Comparison of ENCODE assay signal across 7 mouse cellular contexts in the genomic region with DNA sequence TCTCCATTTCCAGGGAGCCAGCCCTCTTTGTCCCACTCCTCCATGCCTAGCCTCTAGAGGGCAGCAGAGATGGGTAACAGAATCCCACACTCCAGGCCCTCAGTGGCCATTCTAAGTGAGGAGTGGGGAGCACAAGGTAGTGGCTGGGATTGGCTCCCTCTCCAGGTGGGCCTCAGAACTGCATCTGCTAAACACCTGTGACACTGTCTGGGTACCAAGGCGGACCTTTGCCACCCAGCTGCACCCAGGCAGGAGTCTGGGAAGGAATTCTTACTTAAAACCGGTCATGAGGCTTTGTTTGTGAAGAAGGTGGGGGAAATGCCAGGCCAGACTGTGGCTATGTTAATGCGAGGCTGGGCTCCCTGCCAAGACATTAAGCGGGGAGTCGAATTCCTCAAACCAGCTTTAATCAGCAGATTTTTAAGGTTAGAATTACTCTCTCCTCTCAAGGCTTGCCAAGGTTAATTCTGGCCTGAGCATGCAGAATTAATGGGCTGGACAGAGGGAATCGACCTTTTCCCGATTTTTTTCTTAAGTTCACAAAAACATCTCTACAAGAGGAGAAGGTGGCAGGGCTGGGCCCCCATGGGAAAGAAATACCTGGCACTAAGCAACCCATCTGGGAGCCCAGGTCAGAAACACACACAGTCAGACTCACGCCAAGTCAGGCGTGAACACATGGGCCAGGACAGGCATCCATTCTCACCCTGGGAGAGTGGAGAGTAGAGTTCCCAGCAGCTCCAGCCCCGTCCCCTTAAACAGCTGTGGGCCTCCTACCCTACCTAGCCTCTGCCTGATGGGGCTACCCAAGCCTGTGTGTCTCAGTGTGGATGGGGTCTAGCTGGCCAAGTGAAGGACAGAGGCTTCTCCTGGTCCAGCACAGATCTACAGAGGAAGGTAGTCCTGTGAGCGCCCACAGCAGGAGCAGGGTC.
DNase-seq lines count a peak whose midpoint lies in the region; ATAC-seq and TF ChIP-seq lines count a peak whose summit lies in the region.

No protein-coding gene starts in this region.

- no peak for TF ChIP-seq EP300 in heart, postnatal 0 days (IDR thresholded peaks at IDR 0.05; ENCODE audit: low read depth)

- H3K9me3 ChIP-seq in heart, postnatal 0 days (replicated peaks; ENCODE audit: control insufficient read depth, low read length), result no peaks in the 10 kb centered on the region
- no peaks in the 10 kb centered on the region for H3K9me3 ChIP-seq in stomach, embryonic 16.5 days (replicated peaks; ENCODE audit: control insufficient read depth, low read length)

- DNase-seq in 3134 (ENCODE audit: extremely low read depth, insufficient read length, low spot score) (peak; percentile 57), 3T3-L1 (ENCODE audit: low read depth, low spot score) (peak; percentile 86)
- DNase-seq in embryo, embryonic 11.5 days (ENCODE audit: low read depth, low spot score), result peak; percentile 45
- peak; percentile 31 for DNase-seq in heart, postnatal 0 days (ENCODE audit: low spot score)
- peak; percentile 95 to 97 for DNase-seq in kidney, postnatal 36 days
- DNase-seq in mesoderm, embryonic 11.5 days (ENCODE audit: low read depth, low spot score), result peak; percentile 70

- no peaks in the 10 kb centered on the region for H3K27me3 ChIP-seq in heart, postnatal 0 days (ENCODE audit: control insufficient read depth, insufficient read depth, low read length)
- H3K27me3 ChIP-seq in stomach, embryonic 16.5 days (ENCODE audit: control insufficient read depth, insufficient read depth, low read length), result no peaks in the 10 kb centered on the region

- no peak overlapping the region for H3K4me2 ChIP-seq in heart, postnatal 0 days (ENCODE audit: low read depth, low read length)
- no peak overlapping the region for H3K4me2 ChIP-seq in stomach, embryonic 16.5 days (ENCODE audit: low read depth, low read length)

- peak; percentile 66 for TF ChIP-seq CTCF in heart, postnatal 0 days (IDR thresholded peaks at IDR 0.05; ENCODE audit: low read depth)

- WGBS in heart, postnatal 0 days, result 24% methylated on average over 11 of the region's 11 CpGs
- WGBS in stomach, embryonic 16.5 days, result 28% methylated on average over 11 of the region's 11 CpGs

- H3K4me1 ChIP-seq in heart, postnatal 0 days (ENCODE audit: control insufficient read depth, insufficient read depth), result peaks cover 10% of the 10 kb centered on the region; the same call in 1 of the 2 replicates
- peaks cover 26% of the 10 kb centered on the region; the same call in 1 of the 2 replicates for H3K4me1 ChIP-seq in stomach, embryonic 16.5 days (ENCODE audit: control insufficient read depth, insufficient read depth, low read length)

- H3K36me3 ChIP-seq in heart, postnatal 0 days (replicated peaks; ENCODE audit: control insufficient read depth, insufficient read depth, low read length), result no peaks in the 10 kb centered on the region
- no peaks in the 10 kb centered on the region for H3K36me3 ChIP-seq in stomach, embryonic 16.5 days (ENCODE audit: control insufficient read depth, insufficient read depth, low read length)

- H3K9ac ChIP-seq in heart, postnatal 0 days (replicated peaks; ENCODE audit: low read depth, low read length), result no peak overlapping the region
- no peak overlapping the region for H3K9ac ChIP-seq in stomach, embryonic 16.5 days (ENCODE audit: low read length)

- ATAC-seq in heart, postnatal 0 days (ENCODE audit: insufficient read depth, low read depth), result peak; percentile 49; the same call in 1 of the 2 replicates
- peak; percentile 57; the same call in 1 of the 2 replicates for ATAC-seq in stomach, embryonic 16.5 days (ENCODE audit: insufficient read depth, low FRiP score)

- H3K27ac ChIP-seq in heart, postnatal 0 days (ENCODE audit: low read depth), result no peak overlapping the region
- peak overlapping the region; percentile 4; the same call in 1 of the 2 replicates for H3K27ac ChIP-seq in stomach, embryonic 16.5 days (ENCODE audit: low read length)

- no peak overlapping the region for H3K4me3 ChIP-seq in heart, postnatal 0 days (ENCODE audit: low read depth, low read length)
- no peak overlapping the region for H3K4me3 ChIP-seq in stomach, embryonic 16.5 days (replicated peaks; ENCODE audit: low read length)

Comparison
In these comparisons a context has a peak if more than half of its experiments do, and no peak if none do; other contexts are left out.
1. DNase-seq: peak in every context shown above with its lines; median percentile 96 in kidney, postnatal 36 days; 86 in 3T3-L1; 70 in mesoderm, embryonic 11.5 days; 57 in 3134; 45 in embryo, embryonic 11.5 days; 31 in heart, postnatal 0 days.